26 mouse cellular contexts compared by ENCODE assay signal in genomic region chr16:49819494-49819893, GRCm38 (mm10). TPM values are rescaled to one million over a fixed set of nuclear protein-coding genes. Genes with fewer than 3 reads are reported as not detected.
DNase-seq lines count a peak whose midpoint lies in the region; ATAC-seq and TF ChIP-seq lines count a peak whose summit lies in the region.
"Had no signal": no experiment of that assay in that cellular context is flagged by ENCODE, and none has a peak within 500 bp of the region (broad histone marks: within the 10 kb centered on the region; RNA-seq: fewer than 3 reads in every experiment).

No protein-coding gene starts in this region.

- TF ChIP-seq CTCF in heart, postnatal 0 days (IDR thresholded peaks at IDR 0.05; ENCODE audit: low read depth) = no peak

- no peaks in the 10 kb centered on the region for H3K4me1 ChIP-seq in heart, postnatal 0 days (ENCODE audit: control insufficient read depth, insufficient read depth)
- H3K4me1 ChIP-seq in heart, embryonic 11.5 days (ENCODE audit: control insufficient read depth, insufficient read depth, low read length) = no peaks in the 10 kb centered on the region
- H3K4me1 ChIP-seq in liver, embryonic 16.5 days (ENCODE audit: control insufficient read depth, low read depth, low read length) = peaks cover 18% of the 10 kb centered on the region
- H3K4me1 ChIP-seq: embryonic facial prominence, embryonic 15.5 days; forebrain, embryonic 10.5 days; intestine, embryonic 15.5 days; limb, embryonic 12.5 days; neural tube, embryonic 15.5 days had no signal

- no peak for DNase-seq in heart, postnatal 0 days (ENCODE audit: low spot score)
- DNase-seq in CD4-positive helper T cell, adult 2 months (ENCODE audit: low read depth, low spot score) = peak; percentile 42
- DNase-seq in gastrocnemius, postnatal 4 days (ENCODE audit: low spot score in 2 of 2) = no peak
- no peak for DNase-seq in frontal cortex, postnatal 10 days (ENCODE audit: low spot score in 2 of 2)
- DNase-seq: adrenal gland, postnatal 25 days; cerebellum, adult 9-10 months; gastrocnemius, postnatal 14 days; heart, adult 2 months; heart, postnatal 4 days; kidney, adult 9 months; kidney, postnatal 14 days; lung, adult 2 months; lung, postnatal 14 days; thymus, postnatal 4 days had no signal

- H3K36me3 ChIP-seq in heart, postnatal 0 days (replicated peaks; ENCODE audit: control insufficient read depth, insufficient read depth, low read length) = no peaks in the 10 kb centered on the region
- no peaks in the 10 kb centered on the region for H3K36me3 ChIP-seq in heart, embryonic 11.5 days (ENCODE audit: control insufficient read depth, insufficient read depth, low read length)
- H3K36me3 ChIP-seq in liver, embryonic 16.5 days (ENCODE audit: control insufficient read depth, insufficient read depth) = no peaks in the 10 kb centered on the region
- H3K36me3 ChIP-seq: embryonic facial prominence, embryonic 15.5 days; forebrain, embryonic 10.5 days; intestine, embryonic 15.5 days; limb, embryonic 12.5 days; neural tube, embryonic 15.5 days had no signal

- no peak for TF ChIP-seq EP300 in heart, postnatal 0 days (IDR thresholded peaks at IDR 0.05; ENCODE audit: low read depth)

- H3K4me3 ChIP-seq in heart, postnatal 0 days (ENCODE audit: low read depth, low read length) = no peak overlapping the region
- no peak overlapping the region for H3K4me3 ChIP-seq in heart, embryonic 11.5 days (ENCODE audit: low read depth, low read length)
- H3K4me3 ChIP-seq in liver, embryonic 16.5 days (ENCODE audit: low read depth, low read length) = no peak overlapping the region
- H3K4me3 ChIP-seq: embryonic facial prominence, embryonic 15.5 days; forebrain, embryonic 10.5 days; heart, adult 2 months; intestine, embryonic 15.5 days; layer of hippocampus, adult 2 months; limb, embryonic 12.5 days; neural tube, embryonic 15.5 days had no signal

- peak overlapping the region; percentile 7; the same call in 1 of the 2 replicates for H3K27ac ChIP-seq in heart, postnatal 0 days (ENCODE audit: low read depth)
- no peak overlapping the region for H3K27ac ChIP-seq in heart, embryonic 11.5 days (ENCODE audit: low read depth, low read length)
- H3K27ac ChIP-seq in liver, embryonic 16.5 days (ENCODE audit: low read length) = peak overlapping the region; percentile 49
- H3K27ac ChIP-seq: embryonic facial prominence, embryonic 15.5 days; forebrain, embryonic 10.5 days; heart, adult 2 months; hindbrain, embryonic 14.5 days; intestine, embryonic 15.5 days; layer of hippocampus, adult 2 months; limb, embryonic 12.5 days; neural tube, embryonic 15.5 days had no signal

- no peak for ATAC-seq in heart, postnatal 0 days (ENCODE audit: insufficient read depth, low read depth)
- no peak for ATAC-seq in heart, embryonic 11.5 days (replicated peaks; ENCODE audit: insufficient number of reproducible peaks, low FRiP score, low TSS enrichment)
- ATAC-seq in erythroblast, adult 5-6 weeks (replicated peaks; ENCODE audit: low FRiP score, poor library complexity, severe bottlenecking) = peak; percentile 73
- no peak for ATAC-seq in liver, embryonic 16.5 days (ENCODE audit: low read depth)
- ATAC-seq: forebrain, embryonic 16.5 days; intestine, embryonic 15.5 days had no signal

- H3K9me3 ChIP-seq in heart, postnatal 0 days (replicated peaks; ENCODE audit: control insufficient read depth, low read length) = no peaks in the 10 kb centered on the region
- no peaks in the 10 kb centered on the region for H3K9me3 ChIP-seq in heart, embryonic 11.5 days (replicated peaks; ENCODE audit: control insufficient read depth, low read length)
- H3K9me3 ChIP-seq in liver, embryonic 16.5 days (replicated peaks; ENCODE audit: control insufficient read depth, low read length) = no peaks in the 10 kb centered on the region
- H3K9me3 ChIP-seq: embryonic facial prominence, embryonic 15.5 days; forebrain, embryonic 10.5 days; intestine, embryonic 15.5 days; limb, embryonic 12.5 days; neural tube, embryonic 15.5 days had no signal

- H3K27me3 ChIP-seq in heart, postnatal 0 days (ENCODE audit: control insufficient read depth, insufficient read depth, low read length) = no peaks in the 10 kb centered on the region
- H3K27me3 ChIP-seq in heart, embryonic 11.5 days (ENCODE audit: control insufficient read depth, insufficient read depth, low read length) = no peaks in the 10 kb centered on the region
- H3K27me3 ChIP-seq in liver, embryonic 16.5 days (ENCODE audit: control insufficient read depth, insufficient read depth, low read depth, low read length) = no peaks in the 10 kb centered on the region
- H3K27me3 ChIP-seq: embryonic facial prominence, embryonic 15.5 days; intestine, embryonic 15.5 days; limb, embryonic 12.5 days; neural tube, embryonic 15.5 days had no signal

- 72% methylated on average over 3 of the region's 3 CpGs for WGBS in heart, postnatal 0 days
- WGBS in heart, embryonic 11.5 days (ENCODE audit: insufficient replicate concordance) = 77% methylated on average over 3 of the region's 3 CpGs
- 67% methylated on average over 3 of the region's 3 CpGs for WGBS in liver, embryonic 16.5 days (ENCODE audit: insufficient replicate concordance)

- H3K4me2 ChIP-seq in heart, postnatal 0 days (ENCODE audit: low read depth, low read length) = no peak overlapping the region
- H3K4me2 ChIP-seq in heart, embryonic 11.5 days = no peak overlapping the region
- H3K4me2 ChIP-seq in liver, embryonic 16.5 days (ENCODE audit: low read depth, low read length) = no peak overlapping the region
- H3K4me2 ChIP-seq: embryonic facial prominence, embryonic 15.5 days; hindbrain, embryonic 14.5 days; intestine, embryonic 15.5 days; limb, embryonic 12.5 days; midbrain, embryonic 11.5 days; neural tube, embryonic 15.5 days had no signal

- H3K9ac ChIP-seq in heart, postnatal 0 days (replicated peaks; ENCODE audit: low read depth, low read length) = no peak overlapping the region
- H3K9ac ChIP-seq in heart, embryonic 11.5 days (ENCODE audit: low read depth, low read length) = no peak overlapping the region
- H3K9ac ChIP-seq in liver, embryonic 16.5 days (ENCODE audit: low read depth, low read length) = no peak overlapping the region
- H3K9ac ChIP-seq: embryonic facial prominence, embryonic 15.5 days; hindbrain, embryonic 14.5 days; intestine, embryonic 15.5 days; limb, embryonic 12.5 days; neural tube, embryonic 15.5 days had no signal

RNA-seq across cellular contexts. Expression of gene Cd47, which starts 19.2 kb away (rescaled TPM):
- total RNA-seq in heart, postnatal 0 days (2014; rRNA removed; ENCODE audit: low replicate concordance) = 32.9 and 50.7 TPM in 2 replicates
- 77.8 and 82.0 TPM in 2 replicates for polyA plus RNA-seq in heart, postnatal 0 days (2015; fragmentation: Nextera tagmentation; extraction: Ambion mirVana)
- polyA plus RNA-seq in heart, embryonic 11.5 days (2014; fragmentation: Nextera tagmentation; extraction: Ambion mirVana) = 55.3 and 58.5 TPM in 2 replicates
- 738 and 836 TPM in 2 replicates for total RNA-seq in erythroblast, adult 5-6 weeks (2015; ENCODE audit: low replicate concordance)
- total RNA-seq in erythroblast, adult 5-6 weeks (2017; ENCODE audit: low replicate concordance) = 851 and 940 TPM in 2 replicates
- 286 and 291 TPM in 2 replicates for polyA plus RNA-seq in liver, embryonic 16.5 days (2015; fragmentation: Nextera tagmentation; extraction: Ambion mirVana)
- total RNA-seq in gastrocnemius, postnatal 4 days (2021) = 10 to 100 TPM; 53.2 to 55.3 TPM

Comparison
In these comparisons a context has a peak if more than half of its experiments do, and no peak if none do; other contexts are left out.
1. RNA of gene Cd47, which starts 19.2 kb away (total RNA-seq): 738 to 940 TPM in erythroblast, adult 5-6 weeks; 53.2 to 55.3 TPM in gastrocnemius, postnatal 4 days and 32.9 to 50.7 TPM in heart, postnatal 0 days; every median in the first group is over 10 times any median in the second.